Mouse (Mus musculus): Measurements from ENCODE around the gene Mapk8. TPM values are rescaled to one million over a fixed set of nuclear protein-coding genes. Genes with fewer than 3 reads are reported as not detected.

Mapk8 gene
- total and polyA plus RNA-seq, 3 experiments, result 6.9 to 42.2 (median 31.9) TPM

DNA sequence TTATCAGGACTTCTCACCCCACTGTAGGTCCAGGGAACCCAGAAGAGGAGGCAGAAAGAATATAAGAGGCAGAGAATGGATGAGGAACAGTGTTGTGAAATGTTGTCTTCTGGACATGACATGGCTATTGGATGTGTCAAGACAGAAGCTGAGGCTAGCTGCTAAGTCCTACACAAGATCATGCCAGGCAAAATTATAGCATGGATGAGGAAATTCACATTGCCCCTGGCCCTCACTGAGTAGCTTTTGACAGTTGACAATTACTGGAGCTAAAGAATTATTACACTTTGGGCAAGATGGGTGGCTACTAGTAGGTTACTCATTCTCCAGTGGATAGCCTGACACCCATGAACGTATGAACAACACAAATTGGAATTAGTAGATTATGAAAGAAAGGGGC lies 31.2 kb downstream of the Mapk8 start:
- no peak for DNase-seq (ENCODE audit: low spot score)
- ATAC-seq (ENCODE audit: extremely low read depth, insufficient number of reproducible peaks, low FRiP score, poor library complexity, severe bottlenecking), result no peak

DNA sequence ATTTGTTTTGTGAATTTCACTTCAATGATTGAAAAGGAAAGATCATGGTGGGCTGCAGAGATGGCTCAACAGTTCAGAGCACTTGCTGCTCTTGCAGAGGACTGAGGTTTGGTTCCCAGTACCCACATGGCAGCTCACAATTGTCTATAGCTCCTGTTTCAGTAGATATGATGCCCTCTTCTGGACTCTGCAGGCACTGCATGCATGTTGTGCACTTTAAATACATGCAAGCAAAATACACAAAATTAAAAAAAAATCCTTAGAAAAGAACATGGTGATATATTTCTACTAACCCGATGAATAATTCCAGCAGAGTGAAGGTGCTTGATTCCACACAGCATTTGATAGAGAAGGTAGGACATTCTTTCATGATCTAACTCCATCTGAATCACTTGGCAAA lies 44.6 kb downstream of the Mapk8 start:
- ATAC-seq (ENCODE audit: extremely low read depth, insufficient number of reproducible peaks, low FRiP score, poor library complexity, severe bottlenecking) (no peak), DNase-seq (ENCODE audit: low spot score) (no peak)
- Histone ChIP-seq H3K9me3 (replicated peaks) (no peaks in the 10 kb centered on the region), H3K36me3 (replicated peaks) (peaks cover 23% of the 10 kb centered on the region), H3K27me3 (ENCODE audit: insufficient read depth, low read length) (no peaks in the 10 kb centered on the region), H3K4me3 (ENCODE audit: low read depth, low read length) (no peak overlapping the region), H3K4me1 (ENCODE audit: insufficient read depth, low read depth, low read length) (no peaks in the 10 kb centered on the region)
- TF ChIP-seq GATA2 (IDR thresholded peaks at IDR 0.05; ENCODE audit: borderline replicate concordance, low read depth, low read length) (no peak), GATA1 (IDR thresholded peaks at IDR 0.05; ENCODE audit: borderline replicate concordance, low read length) (no peak), CTCF (IDR thresholded peaks at IDR 0.05; ENCODE audit: low read depth, low read length) (0 out of 2 replicates have a peak, but pooled peaks have one; percentile 12), POLR2AphosphoS5 (IDR thresholded peaks at IDR 0.05; ENCODE audit: insufficient replicate concordance, low read depth, low read length) (no peak), TAL1 (conservative IDR thresholded peaks at IDR 0.05; ENCODE audit: low read depth, low read length) (no peak)

More for the DNA sequence above, 31.2 kb downstream of the Mapk8 start:
- TF ChIP-seq GATA2 (IDR thresholded peaks at IDR 0.05; ENCODE audit: borderline replicate concordance, low read depth, low read length) (no peak), TAL1 (conservative IDR thresholded peaks at IDR 0.05; ENCODE audit: low read depth, low read length) (no peak), GATA1 (IDR thresholded peaks at IDR 0.05; ENCODE audit: borderline replicate concordance, low read length) (no peak), POLR2AphosphoS5 (IDR thresholded peaks at IDR 0.05; ENCODE audit: insufficient replicate concordance, low read depth, low read length) (no peak), CTCF (IDR thresholded peaks at IDR 0.05; ENCODE audit: low read depth, low read length) (no peak)
- Histone ChIP-seq H3K27me3 (ENCODE audit: insufficient read depth, low read length) (no peaks in the 10 kb centered on the region), H3K4me3 (ENCODE audit: low read depth, low read length) (no peak overlapping the region), H3K4me1 (ENCODE audit: insufficient read depth, low read depth, low read length) (no peaks in the 10 kb centered on the region), H3K9me3 (replicated peaks) (peaks cover 5% of the 10 kb centered on the region), H3K36me3 (replicated peaks) (peaks cover 8% of the 10 kb centered on the region)

DNA sequence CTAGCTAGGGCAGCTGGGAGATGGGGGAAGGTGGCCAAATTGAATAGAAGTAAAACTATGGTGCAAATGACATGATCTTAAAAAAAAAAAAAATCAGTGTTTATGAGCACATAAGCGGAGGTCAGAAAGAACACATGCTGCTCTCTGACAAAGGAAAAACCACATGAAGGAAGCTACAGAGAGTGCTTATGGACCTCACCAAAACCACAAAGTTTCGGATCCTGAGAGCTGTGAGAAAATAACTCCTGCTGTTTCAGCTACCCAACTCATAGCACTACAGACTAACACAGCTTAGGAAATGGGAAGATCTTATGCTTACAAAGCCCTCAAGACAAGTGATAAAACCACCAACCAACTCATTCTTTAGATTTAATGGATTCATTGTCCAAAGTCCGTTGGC lies 46.9 kb downstream of the Mapk8 start:
- ATAC-seq (ENCODE audit: extremely low read depth, insufficient number of reproducible peaks, low FRiP score, poor library complexity, severe bottlenecking), result no peak
- H3K4me3 ChIP-seq (ENCODE audit: low read depth, low read length), result no peak overlapping the region
- no peaks in the 10 kb centered on the region for H3K9me3 ChIP-seq (replicated peaks)
- TF ChIP-seq GATA2 (IDR thresholded peaks at IDR 0.05; ENCODE audit: borderline replicate concordance, low read depth, low read length) (no peak), CTCF (IDR thresholded peaks at IDR 0.05; ENCODE audit: low read depth, low read length) (no peak), POLR2AphosphoS5 (IDR thresholded peaks at IDR 0.05; ENCODE audit: insufficient replicate concordance, low read depth, low read length) (no peak), GATA1 (IDR thresholded peaks at IDR 0.05; ENCODE audit: borderline replicate concordance, low read length) (no peak)
- peaks cover 24% of the 10 kb centered on the region for H3K36me3 ChIP-seq (replicated peaks)
- DNase-seq (ENCODE audit: low spot score), result no peak
- no peaks in the 10 kb centered on the region for H3K4me1 ChIP-seq (ENCODE audit: insufficient read depth, low read depth, low read length)
- no peaks in the 10 kb centered on the region for H3K27me3 ChIP-seq (ENCODE audit: insufficient read depth, low read length)

DNA sequence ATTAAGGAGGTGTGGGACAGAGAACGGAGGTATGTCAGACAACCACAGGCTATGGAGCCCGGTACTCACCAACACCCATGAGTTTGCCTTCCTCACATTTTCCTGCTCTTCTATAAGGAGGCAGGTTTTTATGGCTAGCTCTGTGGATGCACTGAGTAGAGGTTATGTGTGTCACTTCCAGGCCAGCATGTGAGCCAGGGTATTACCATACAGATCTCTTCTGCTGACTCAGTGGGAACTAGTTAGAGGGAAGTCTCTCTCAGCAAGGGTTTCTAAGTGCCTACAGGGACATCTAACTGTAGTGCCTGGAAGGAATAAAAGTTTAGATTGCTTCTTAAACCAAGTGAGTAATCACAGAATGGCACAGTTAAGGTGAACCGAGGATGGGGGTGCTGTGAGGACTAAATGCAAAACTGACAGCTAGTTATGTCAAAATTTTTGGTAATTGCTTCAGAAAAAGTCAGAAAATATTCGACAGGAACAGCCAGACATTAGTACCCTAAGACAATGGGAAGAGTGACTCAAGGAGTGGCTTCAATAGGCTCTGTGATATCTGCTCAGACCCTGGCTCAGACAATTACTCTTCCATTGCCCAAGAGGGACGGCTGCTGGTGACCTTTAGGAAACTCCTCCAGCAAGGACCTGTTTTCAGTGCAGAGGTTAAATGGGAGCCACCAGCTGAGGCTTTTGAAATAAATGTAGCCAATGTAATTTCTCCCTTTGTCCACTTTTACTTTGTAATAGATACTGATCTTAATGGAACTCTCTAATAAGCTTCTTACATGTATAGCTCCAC lies 48.7 kb downstream of the Mapk8 start:
- Histone ChIP-seq H3K4me3 (ENCODE audit: low read depth, low read length) (no peak overlapping the region), H3K36me3 (replicated peaks) (peaks cover 24% of the 10 kb centered on the region), H3K4me1 (ENCODE audit: insufficient read depth, low read depth, low read length) (no peaks in the 10 kb centered on the region), H3K9me3 (replicated peaks) (no peaks in the 10 kb centered on the region), H3K27me3 (ENCODE audit: insufficient read depth, low read length) (no peaks in the 10 kb centered on the region)
- DNase-seq (ENCODE audit: low spot score) (no peak), ATAC-seq (ENCODE audit: extremely low read depth, insufficient number of reproducible peaks, low FRiP score, poor library complexity, severe bottlenecking) (no peak)
- TF ChIP-seq POLR2AphosphoS5 (IDR thresholded peaks at IDR 0.05; ENCODE audit: insufficient replicate concordance, low read depth, low read length) (no peak), TAL1 (conservative IDR thresholded peaks at IDR 0.05; ENCODE audit: low read depth, low read length) (no peak), CTCF (IDR thresholded peaks at IDR 0.05; ENCODE audit: low read depth, low read length) (no peak), GATA1 (IDR thresholded peaks at IDR 0.05; ENCODE audit: borderline replicate concordance, low read length) (no peak), GATA2 (IDR thresholded peaks at IDR 0.05; ENCODE audit: borderline replicate concordance, low read depth, low read length) (no peak)

DNA sequence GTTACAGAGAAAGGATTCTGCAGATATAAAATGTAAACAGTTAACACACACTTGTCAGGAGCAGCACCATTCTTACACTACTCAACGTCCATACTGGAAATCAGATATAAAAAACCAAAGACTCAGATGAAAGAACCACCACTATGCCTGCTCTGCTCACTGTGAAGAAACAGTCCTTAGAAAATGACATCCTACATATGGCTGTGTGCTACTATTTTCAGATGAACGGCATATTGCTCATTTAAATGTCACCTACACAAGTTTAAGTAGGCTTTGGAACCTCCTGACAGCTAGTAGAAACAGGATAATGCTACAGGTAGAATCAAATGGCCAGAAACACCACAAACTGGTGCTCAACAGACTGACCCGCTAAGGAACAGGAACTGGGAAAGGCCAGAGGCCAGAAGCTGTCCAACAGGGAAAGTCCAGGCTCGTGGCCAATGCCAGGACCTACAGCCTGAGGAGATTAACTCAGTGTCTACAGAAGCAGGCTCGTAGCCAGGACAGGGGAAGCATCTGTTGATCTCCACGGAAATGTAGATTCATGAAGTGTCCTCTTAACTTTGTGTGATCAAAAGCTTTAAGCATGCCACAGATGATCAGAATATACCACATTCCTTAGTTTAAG lies 66.0 kb downstream of the Mapk8 start:
- DNase-seq (ENCODE audit: low spot score) (no peak), ATAC-seq (ENCODE audit: extremely low read depth, insufficient number of reproducible peaks, low FRiP score, poor library complexity, severe bottlenecking) (no peak)
- Histone ChIP-seq H3K36me3 (replicated peaks) (peaks cover 45% of the 10 kb centered on the region), H3K4me1 (ENCODE audit: insufficient read depth, low read depth, low read length) (peaks cover 10% of the 10 kb centered on the region), H3K4me3 (ENCODE audit: low read depth, low read length) (no peak overlapping the region), H3K27me3 (ENCODE audit: insufficient read depth, low read length) (no peaks in the 10 kb centered on the region), H3K9me3 (replicated peaks) (no peaks in the 10 kb centered on the region)
- no peak for TF ChIP-seq GATA2 (IDR thresholded peaks at IDR 0.05; ENCODE audit: borderline replicate concordance, low read depth, low read length)
- no peak for TF ChIP-seq CTCF (IDR thresholded peaks at IDR 0.05; ENCODE audit: low read depth, low read length)
- TF ChIP-seq TAL1 (conservative IDR thresholded peaks at IDR 0.05; ENCODE audit: low read depth, low read length), result no peak
- TF ChIP-seq POLR2AphosphoS5 (IDR thresholded peaks at IDR 0.05; ENCODE audit: insufficient replicate concordance, low read depth, low read length), result no peak
- TF ChIP-seq GATA1 (IDR thresholded peaks at IDR 0.05; ENCODE audit: borderline replicate concordance, low read length), result no peak

DNA sequence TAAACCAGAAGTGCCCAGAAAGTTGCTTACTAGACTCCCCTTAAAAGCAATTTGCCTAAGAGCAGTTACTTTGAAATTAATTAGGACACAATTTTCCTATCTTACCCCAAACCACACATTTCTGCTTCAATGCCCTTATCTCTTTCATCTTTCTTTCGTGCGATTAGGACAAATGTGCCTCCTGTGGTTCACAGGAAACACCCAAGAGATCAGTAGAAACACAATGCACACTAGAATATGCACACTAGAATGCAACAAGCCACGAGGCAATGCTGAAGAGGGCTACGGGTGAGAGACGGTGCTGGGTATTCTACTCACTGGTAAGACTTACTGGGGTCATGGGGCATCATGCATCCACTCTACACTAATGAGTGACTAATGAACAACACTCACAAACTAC lies 68.2 kb downstream of the Mapk8 start:
- no peak for TF ChIP-seq CTCF (IDR thresholded peaks at IDR 0.05; ENCODE audit: low read depth, low read length)
- TF ChIP-seq TAL1 (conservative IDR thresholded peaks at IDR 0.05; ENCODE audit: low read depth, low read length), result no peak
- TF ChIP-seq GATA2 (IDR thresholded peaks at IDR 0.05; ENCODE audit: borderline replicate concordance, low read depth, low read length), result no peak
- TF ChIP-seq POLR2AphosphoS5 (IDR thresholded peaks at IDR 0.05; ENCODE audit: insufficient replicate concordance, low read depth, low read length), result no peak
- TF ChIP-seq GATA1 (IDR thresholded peaks at IDR 0.05; ENCODE audit: borderline replicate concordance, low read length), result no peak
- H3K27me3 ChIP-seq (ENCODE audit: insufficient read depth, low read length), result no peaks in the 10 kb centered on the region
- H3K4me1 ChIP-seq (ENCODE audit: insufficient read depth, low read depth, low read length), result peaks cover 10% of the 10 kb centered on the region
- no peaks in the 10 kb centered on the region for H3K9me3 ChIP-seq (replicated peaks)
- ATAC-seq (ENCODE audit: extremely low read depth, insufficient number of reproducible peaks, low FRiP score, poor library complexity, severe bottlenecking) (peak; percentile 54), DNase-seq (ENCODE audit: low spot score) (no peak)
- no peak overlapping the region for H3K4me3 ChIP-seq (ENCODE audit: low read depth, low read length)
- H3K36me3 ChIP-seq (replicated peaks), result peaks cover 42% of the 10 kb centered on the region

All from G1E (cell line).